Mouse (Mus musculus): ENCODE results near the gene Syngr3. TPM values are rescaled to one million over a fixed set of nuclear protein-coding genes. Genes with fewer than 3 reads are reported as not detected.

The Syngr3 gene
- polyA plus RNA-seq, 1 experiment from 2014 or later, result 0.11 TPM

- no peak overlapping the region for H3K4me3 ChIP-seq (ENCODE audit: low read depth, low read length)
- H3K36me3 ChIP-seq (replicated peaks; ENCODE audit: insufficient read depth, low read length), result peaks cover 39% of the 10 kb centered on the region
- WGBS (ENCODE audit: insufficient replicate concordance), result 86% methylated on average over 9 of the region's 9 CpGs
- H3K9ac ChIP-seq (replicated peaks), result no peak overlapping the region
- H3K4me1 ChIP-seq (ENCODE audit: insufficient read depth), result peaks cover 13% of the 10 kb centered on the region
- no peak overlapping the region for H3K4me2 ChIP-seq (ENCODE audit: low read depth, low read length)
- DNase-seq (no peak), ATAC-seq (no peak)
- H3K27ac ChIP-seq (ENCODE audit: low read depth), result no peak overlapping the region
- H3K27me3 ChIP-seq (ENCODE audit: insufficient read depth, low read length), result no peaks in the 10 kb centered on the region
- no peaks in the 10 kb centered on the region for H3K9me3 ChIP-seq (ENCODE audit: low read length)
- TF ChIP-seq EP300 (IDR thresholded peaks at IDR 0.05; ENCODE audit: low read depth) (no peak), CTCF (IDR thresholded peaks at IDR 0.05; ENCODE audit: low read depth) (no peak)
Observed at GRCm38 (mm10) chr17:24701251-24701650, 11.5 kb upstream of the Syngr3 start.

GRCm38 (mm10) chr17:24699473-24699872 is 9.7 kb upstream of the Syngr3 start:
- ATAC-seq, result no peak

GRCm38 (mm10) chr17:24698715-24699114 is 9.0 kb upstream of the Syngr3 start:
- Histone ChIP-seq H3K4me1 (ENCODE audit: insufficient read depth) (peaks cover 18% of the 10 kb centered on the region), H3K36me3 (replicated peaks; ENCODE audit: insufficient read depth, low read length) (peaks cover 30% of the 10 kb centered on the region), H3K4me2 (ENCODE audit: low read depth, low read length) (no peak overlapping the region), H3K27me3 (ENCODE audit: insufficient read depth, low read length) (no peaks in the 10 kb centered on the region), H3K9ac (replicated peaks) (no peak overlapping the region), H3K27ac (ENCODE audit: low read depth) (no peak overlapping the region), H3K4me3 (ENCODE audit: low read depth, low read length) (no peak overlapping the region), H3K9me3 (ENCODE audit: low read length) (no peaks in the 10 kb centered on the region)
- DNase-seq, result no peak
- WGBS (ENCODE audit: insufficient replicate concordance), result 71% methylated on average over 9 of the region's 9 CpGs
- no peak for TF ChIP-seq CTCF (IDR thresholded peaks at IDR 0.05; ENCODE audit: low read depth)
- ATAC-seq, result no peak

More at GRCm38 (mm10) chr17:24699473-24699872, 9.7 kb upstream of the Syngr3 start:
- Histone ChIP-seq H3K36me3 (replicated peaks; ENCODE audit: insufficient read depth, low read length) (peaks cover 32% of the 10 kb centered on the region), H3K9ac (replicated peaks) (no peak overlapping the region), H3K27me3 (ENCODE audit: insufficient read depth, low read length) (no peaks in the 10 kb centered on the region), H3K4me1 (ENCODE audit: insufficient read depth) (peaks cover 18% of the 10 kb centered on the region), H3K4me2 (ENCODE audit: low read depth, low read length) (no peak overlapping the region), H3K27ac (ENCODE audit: low read depth) (no peak overlapping the region), H3K4me3 (ENCODE audit: low read depth, low read length) (no peak overlapping the region), H3K9me3 (ENCODE audit: low read length) (no peaks in the 10 kb centered on the region)
- TF ChIP-seq EP300 (IDR thresholded peaks at IDR 0.05; ENCODE audit: low read depth) (no peak), CTCF (IDR thresholded peaks at IDR 0.05; ENCODE audit: low read depth) (no peak)
- WGBS (ENCODE audit: insufficient replicate concordance), result 86% methylated on average over 2 of the region's 2 CpGs
- no peak for DNase-seq

- Histone ChIP-seq H3K4me3 (ENCODE audit: low read depth, low read length) (no peak overlapping the region), H3K9me3 (ENCODE audit: low read length) (no peaks in the 10 kb centered on the region), H3K27ac (ENCODE audit: low read depth) (no peak overlapping the region), H3K9ac (replicated peaks) (no peak overlapping the region), H3K4me1 (ENCODE audit: insufficient read depth) (peaks cover 18% of the 10 kb centered on the region), H3K27me3 (ENCODE audit: insufficient read depth, low read length) (no peaks in the 10 kb centered on the region), H3K4me2 (ENCODE audit: low read depth, low read length) (no peak overlapping the region), H3K36me3 (replicated peaks; ENCODE audit: insufficient read depth, low read length) (peaks cover 33% of the 10 kb centered on the region)
- DNase-seq (no peak), ATAC-seq (no peak)
- WGBS (ENCODE audit: insufficient replicate concordance), result 32% methylated on average over 5 of the region's 5 CpGs
- no peak for TF ChIP-seq EP300 (IDR thresholded peaks at IDR 0.05; ENCODE audit: low read depth)
- TF ChIP-seq CTCF (IDR thresholded peaks at IDR 0.05; ENCODE audit: low read depth), result no peak
Observed at GRCm38 (mm10) chr17:24697985-24698384, 8.2 kb upstream of the Syngr3 start.

- H3K36me3 ChIP-seq (replicated peaks; ENCODE audit: insufficient read depth, low read length), result peaks cover 29% of the 10 kb centered on the region
- H3K4me1 ChIP-seq (ENCODE audit: insufficient read depth), result peaks cover 18% of the 10 kb centered on the region
- H3K4me2 ChIP-seq (ENCODE audit: low read depth, low read length), result peak within 1 kb of the TSS; percentile 96
- no peaks in the 10 kb centered on the region for H3K9me3 ChIP-seq (ENCODE audit: low read length)
- ATAC-seq (peak; percentile 93), DNase-seq (peak; percentile 94)
- H3K27me3 ChIP-seq (ENCODE audit: insufficient read depth, low read length), result 0 out of 2 replicates have a peak, but pooled peaks cover under 1% of the 10 kb centered on the region
- H3K9ac ChIP-seq (replicated peaks), result peak within 1 kb of the TSS; percentile 87
- peak within 1 kb of the TSS; percentile 92 for H3K27ac ChIP-seq (ENCODE audit: low read depth)
- peak within 1 kb of the TSS; percentile 93 for H3K4me3 ChIP-seq (ENCODE audit: low read depth, low read length)
- TF ChIP-seq CTCF (IDR thresholded peaks at IDR 0.05; ENCODE audit: low read depth), result peak; percentile 35
- TF ChIP-seq EP300 (IDR thresholded peaks at IDR 0.05; ENCODE audit: low read depth), result no peak
- 2% methylated on average over 55 of the region's 76 CpGs for WGBS (ENCODE audit: insufficient replicate concordance)
Observed at GRCm38 (mm10) chr17:24696011-24696697, 6.4 kb upstream of the Syngr3 start, which contains the start of the genes Gfer and Noxo1. TSS of gene Gfer (minus strand) at chr17:24696156. TSS of gene Noxo1 (plus strand) at chr17:24696234.

GRCm38 (mm10) chr17:24695326-24696010 is 5.7 kb upstream of the Syngr3 start:
- peaks cover 18% of the 10 kb centered on the region for H3K4me1 ChIP-seq (ENCODE audit: insufficient read depth)
- H3K9ac ChIP-seq (replicated peaks), result peak overlapping the region; percentile 87
- 0 out of 2 replicates have a peak, but pooled peaks have one; percentile 9 for TF ChIP-seq EP300 (IDR thresholded peaks at IDR 0.05; ENCODE audit: low read depth)
- TF ChIP-seq CTCF (IDR thresholded peaks at IDR 0.05; ENCODE audit: low read depth), result no peak
- peak overlapping the region; percentile 93 for H3K4me3 ChIP-seq (ENCODE audit: low read depth, low read length)
- 10% methylated on average over 43 of the region's 51 CpGs for WGBS (ENCODE audit: insufficient replicate concordance)
- ATAC-seq (peak; percentile 46), DNase-seq (peak; percentile 42)
- no peaks in the 10 kb centered on the region for H3K9me3 ChIP-seq (ENCODE audit: low read length)
- peak overlapping the region; percentile 96 for H3K4me2 ChIP-seq (ENCODE audit: low read depth, low read length)
- H3K27ac ChIP-seq (ENCODE audit: low read depth), result peak overlapping the region; percentile 92
- peaks cover 22% of the 10 kb centered on the region for H3K36me3 ChIP-seq (replicated peaks; ENCODE audit: insufficient read depth, low read length)
- H3K27me3 ChIP-seq (ENCODE audit: insufficient read depth, low read length), result peaks cover 8% of the 10 kb centered on the region
